Mouse (Mus musculus): ENCODE measurements around the gene Cog4.

- TF ChIP-seq CTCF (IDR thresholded peaks at IDR 0.05; ENCODE audit: insufficient read depth, low read depth, low read length) (no peak), POLR2A (IDR thresholded peaks at IDR 0.05; ENCODE audit: insufficient read depth, low read depth, low read length) (no peak)
These were observed 3.2 kb upstream of the Cog4 start for GRCm38 (mm10) chr8:110843207-110843606.
